Mouse (Mus musculus) embryonic facial prominence, embryonic 10.5 days (tissue): ENCODE results near the gene Atp6v1c2. TPM values are rescaled to one million over a fixed set of nuclear protein-coding genes. Genes with fewer than 3 reads are reported as not detected.

Experiments used
- DNase-seq: peaks from one replicate; pipeline ENCODE4 v3.0.0-alpha.2; 2017; ENCODE audit warnings: low spot score
- H3K27ac ChIP-seq: fragments of 300-500 bp; sonication (generic); replicated peaks from 2 replicates; pipeline ENCODE4 v1.5.1; 2016; ENCODE audit warnings: mild to moderate bottlenecking
- H3K27me3 ChIP-seq: fragments of 300-500 bp; sonication (generic); replicated peaks from 2 replicates; pipeline ENCODE4 v1.6.1; 2016; ENCODE audit warnings: low read depth, mild to moderate bottlenecking; ENCODE audit not compliant: poor library complexity, severe bottlenecking
- H3K36me3 ChIP-seq: fragments of 300-500 bp; sonication (generic); replicated peaks from 2 replicates; pipeline ENCODE4 v1.6.1; 2016; ENCODE audit warnings: mild to moderate bottlenecking, moderate library complexity
- H3K4me1 ChIP-seq: fragments of 300-500 bp; sonication (generic); 2 replicates; pipeline ENCODE4 v1.6.1; 2016
- H3K4me3 ChIP-seq: fragments of 300-500 bp; sonication (generic); 2 replicates; pipeline ENCODE4 v1.5.1; 2016; ENCODE audit warnings: mild to moderate bottlenecking, moderate library complexity
- H3K9me3 ChIP-seq: fragments of 300-500 bp; sonication (generic); 2 replicates; pipeline ENCODE4 v1.6.1; 2016; ENCODE audit warnings: mild to moderate bottlenecking
- WGBS: fragments of 180-500 bp; shearing (Covaris S2); methylation state at CpG from one replicate; pipeline ENCODE4 v1.1.7; 2016; 5-methylcytosine and 5-hydroxymethylcytosine counted together
- polyA plus RNA-seq: library from polyadenylated mRNA; unstranded; fragments of >200 nt; fragmentation: Nextera tagmentation; extraction: Ambion mirVana; gene quantifications from 2 replicates; pipeline ENCODE4 v1.2.1, GENCODE M21; 2016

Gene Atp6v1c2
- polyA plus RNA-seq, 1 experiment from 2014 or later, result 0.62 TPM

GRCm38 (mm10) chr12:17267316-17267715 is 61.8 kb downstream of the Atp6v1c2 start:
- DNase-seq, result no peak
- WGBS, result 27% methylated on average over 4 of the region's 4 CpGs
- peak overlapping the region; percentile 97 for H3K4me3 ChIP-seq
- H3K27me3 ChIP-seq, result no peaks in the 10 kb centered on the region
- H3K4me1 ChIP-seq, result peaks cover 25% of the 10 kb centered on the region
- peaks cover 42% of the 10 kb centered on the region for H3K36me3 ChIP-seq
- no peaks in the 10 kb centered on the region for H3K9me3 ChIP-seq
- peak overlapping the region; percentile 94 for H3K27ac ChIP-seq

- Histone ChIP-seq H3K9me3 (no peaks in the 10 kb centered on the region), H3K27ac (peak overlapping the region; percentile 94), H3K36me3 (peaks cover 35% of the 10 kb centered on the region), H3K4me1 (peaks cover 25% of the 10 kb centered on the region), H3K4me3 (peak overlapping the region; percentile 97), H3K27me3 (no peaks in the 10 kb centered on the region)
- no peak for DNase-seq
- under 1% methylated on average over 21 of the region's 21 CpGs for WGBS
These were observed 62.5 kb downstream of the Atp6v1c2 start for GRCm38 (mm10) chr12:17266673-17266990.

- WGBS, result 2% methylated on average over 48 of the region's 48 CpGs
- H3K4me1 ChIP-seq, result peaks cover 25% of the 10 kb centered on the region
- peak within 1 kb of the TSS; percentile 97 for H3K4me3 ChIP-seq
- H3K9me3 ChIP-seq, result no peaks in the 10 kb centered on the region
- H3K36me3 ChIP-seq, result peaks cover 30% of the 10 kb centered on the region
- H3K27ac ChIP-seq, result peak within 1 kb of the TSS; percentile 94
- no peaks in the 10 kb centered on the region for H3K27me3 ChIP-seq
- peak; percentile 96 for DNase-seq
These were observed 63.0 kb downstream of the Atp6v1c2 start, which contains the start of gene Pdia6 for GRCm38 (mm10) chr12:17265971-17266672. TSS of gene Pdia6 (plus strand) at chr12:17266545.

GRCm38 (mm10) chr12:17264826-17265225 is 64.3 kb downstream of the Atp6v1c2 start:
- Histone ChIP-seq H3K36me3 (peaks cover 17% of the 10 kb centered on the region), H3K27me3 (no peaks in the 10 kb centered on the region), H3K27ac (no peak overlapping the region), H3K4me3 (no peak overlapping the region), H3K9me3 (no peaks in the 10 kb centered on the region), H3K4me1 (peaks cover 25% of the 10 kb centered on the region)
- WGBS, result 88% methylated on average over 2 of the region's 2 CpGs
- no peak for DNase-seq

GRCm38 (mm10) chr12:17263881-17264280 is 65.3 kb downstream of the Atp6v1c2 start:
- Histone ChIP-seq H3K4me1 (peaks cover 20% of the 10 kb centered on the region), H3K27me3 (no peaks in the 10 kb centered on the region), H3K9me3 (no peaks in the 10 kb centered on the region), H3K4me3 (no peak overlapping the region), H3K27ac (no peak overlapping the region), H3K36me3 (peaks cover 9% of the 10 kb centered on the region)
- WGBS, result 82% methylated on average over 3 of the region's 3 CpGs
- no peak for DNase-seq

GRCm38 (mm10) chr12:17261005-17261404 is 68.2 kb downstream of the Atp6v1c2 start:
- 91% methylated on average over 3 of the region's 3 CpGs for WGBS
- H3K36me3 ChIP-seq, result no peaks in the 10 kb centered on the region
- peaks cover 8% of the 10 kb centered on the region; the same call in 1 of the 2 replicates for H3K27me3 ChIP-seq
- H3K9me3 ChIP-seq, result no peaks in the 10 kb centered on the region
- H3K4me3 ChIP-seq, result no peak overlapping the region
- no peak for DNase-seq
- H3K4me1 ChIP-seq, result 0 out of 2 replicates have a peak, but pooled peaks cover 4% of the 10 kb centered on the region
- no peak overlapping the region for H3K27ac ChIP-seq

GRCm38 (mm10) chr12:17258431-17258830 is 70.7 kb downstream of the Atp6v1c2 start:
- Histone ChIP-seq H3K27me3 (peaks cover 28% of the 10 kb centered on the region), H3K4me1 (peaks cover 6% of the 10 kb centered on the region; the same call in 1 of the 2 replicates), H3K36me3 (no peaks in the 10 kb centered on the region), H3K9me3 (no peaks in the 10 kb centered on the region), H3K4me3 (no peak overlapping the region), H3K27ac (no peak overlapping the region)
- WGBS, result 89% methylated on average over 7 of the region's 7 CpGs
- DNase-seq, result no peak

- H3K4me3 ChIP-seq, result no peak overlapping the region
- H3K27ac ChIP-seq, result no peak overlapping the region
- peaks cover 11% of the 10 kb centered on the region; the same call in 1 of the 2 replicates for H3K4me1 ChIP-seq
- H3K27me3 ChIP-seq, result peaks cover 32% of the 10 kb centered on the region
- 6% methylated on average over 10 of the region's 10 CpGs for WGBS
- peak; percentile 68 for DNase-seq
- no peaks in the 10 kb centered on the region for H3K9me3 ChIP-seq
- no peaks in the 10 kb centered on the region for H3K36me3 ChIP-seq
These were observed 72.3 kb downstream of the Atp6v1c2 start for GRCm38 (mm10) chr12:17256905-17257304.

GRCm38 (mm10) chr12:17255602-17256001 is 73.6 kb downstream of the Atp6v1c2 start:
- 82% methylated on average over 6 of the region's 6 CpGs for WGBS
- Histone ChIP-seq H3K27me3 (peaks cover 32% of the 10 kb centered on the region), H3K9me3 (no peaks in the 10 kb centered on the region), H3K27ac (no peak overlapping the region), H3K4me1 (peaks cover 12% of the 10 kb centered on the region; the same call in 1 of the 2 replicates), H3K4me3 (no peak overlapping the region), H3K36me3 (no peaks in the 10 kb centered on the region)
- DNase-seq, result peak; percentile 33

- no peaks in the 10 kb centered on the region for H3K36me3 ChIP-seq
- peak; percentile 78 for DNase-seq
- H3K27ac ChIP-seq, result no peak overlapping the region
- WGBS, result 12% methylated on average over 9 of the region's 9 CpGs
- peaks cover 14% of the 10 kb centered on the region for H3K4me1 ChIP-seq
- H3K4me3 ChIP-seq, result peak overlapping the region; percentile 32
- peaks cover 32% of the 10 kb centered on the region for H3K27me3 ChIP-seq
- peaks cover 6% of the 10 kb centered on the region; the same call in 1 of the 2 replicates for H3K9me3 ChIP-seq
These were observed 76.1 kb downstream of the Atp6v1c2 start for GRCm38 (mm10) chr12:17253069-17253468.

- no peak overlapping the region for H3K27ac ChIP-seq
- peaks cover 24% of the 10 kb centered on the region for H3K27me3 ChIP-seq
- peaks cover 6% of the 10 kb centered on the region; the same call in 1 of the 2 replicates for H3K9me3 ChIP-seq
- 83% methylated on average over 8 of the region's 8 CpGs for WGBS
- no peak overlapping the region for H3K4me3 ChIP-seq
- H3K36me3 ChIP-seq, result no peaks in the 10 kb centered on the region
- DNase-seq, result no peak
- peaks cover 14% of the 10 kb centered on the region for H3K4me1 ChIP-seq
These were observed 78.2 kb downstream of the Atp6v1c2 start for GRCm38 (mm10) chr12:17250962-17251361.

GRCm38 (mm10) chr12:17242041-17242440 is 87.1 kb downstream of the Atp6v1c2 start:
- H3K4me1 ChIP-seq, result peaks cover 13% of the 10 kb centered on the region
- no peaks in the 10 kb centered on the region for H3K36me3 ChIP-seq
- no peak overlapping the region for H3K4me3 ChIP-seq
- DNase-seq, result no peak
- no peak overlapping the region for H3K27ac ChIP-seq
- peaks cover 5% of the 10 kb centered on the region for H3K9me3 ChIP-seq
- H3K27me3 ChIP-seq, result no peaks in the 10 kb centered on the region

GRCm38 (mm10) chr12:17241614-17242013 is 87.5 kb downstream of the Atp6v1c2 start:
- H3K4me3 ChIP-seq, result no peak overlapping the region
- no peaks in the 10 kb centered on the region for H3K27me3 ChIP-seq
- H3K9me3 ChIP-seq, result peaks cover 5% of the 10 kb centered on the region
- no peak for DNase-seq
- H3K36me3 ChIP-seq, result no peaks in the 10 kb centered on the region
- peaks cover 14% of the 10 kb centered on the region for H3K4me1 ChIP-seq
- no peak overlapping the region for H3K27ac ChIP-seq
- WGBS, result 93% methylated on average over 9 of the region's 9 CpGs
